Mouse (Mus musculus): ENCODE results near the gene Gprc5c. TPM values are rescaled to one million over a fixed set of nuclear protein-coding genes. Genes with fewer than 3 reads are reported as not detected.

Gprc5c gene
- total RNA-seq (2012; rRNA removed): not detected in 2 replicates
- not detected in 2 replicates for total RNA-seq (2014; rRNA removed)
- polyA plus RNA-seq (2012; ENCODE audit: insufficient read length, low read depth): not detected in 2 replicates

GRCm38 (mm10) chr11:114850452-114851268 lies at the start of gene Gprc5c:
Gprc5c (plus strand) TSS chr11:114851152.
- Histone ChIP-seq H3K4me3 (replicated peaks in 1 of 3; ENCODE audit: low read depth in 2 of 3, low read length in 2 of 3, poor library complexity in 1 of 3) (no peak within 1 kb of the TSS), H3K79me2 (replicated peaks; ENCODE audit: control insufficient read depth, extremely low read depth, insufficient read depth, poor library complexity, severe bottlenecking) (no peaks in the 10 kb centered on the region), H3K4me2 (ENCODE audit: insufficient read depth, low read depth, poor library complexity, severe bottlenecking) (no peak within 1 kb of the TSS), H3K27ac (ENCODE audit: insufficient read depth, low read depth) (no peak within 1 kb of the TSS), H3K9ac (ENCODE audit: insufficient read depth, low read depth) (no peak within 1 kb of the TSS), H3K9me3 (replicated peaks; ENCODE audit: low read length) (peaks cover 25% of the 10 kb centered on the region), H3K4me1 (ENCODE audit: control insufficient read depth in 1 of 2, insufficient read depth in 2 of 2) (peaks cover 3 to 21% of the 10 kb centered on the region in 2 experiments; a peak in 2 of 4 replicates), H3K27me3 (replicated peaks) (peaks cover 6% of the 10 kb centered on the region), H3K36me3 (replicated peaks in 1 of 2; ENCODE audit: control insufficient read depth in 1 of 2, insufficient read depth in 1 of 2, low read length in 1 of 2) (no peaks in the 10 kb centered on the region)
- TF ChIP-seq MAFK (IDR thresholded peaks at IDR 0.05; ENCODE audit: insufficient replicate concordance, low read length) (no peak), MAX (IDR thresholded peaks at IDR 0.05; ENCODE audit: low read length) (no peak), RAD21 (IDR thresholded peaks at IDR 0.05; ENCODE audit: low read depth, low read length) (no peak), E2F4 (IDR thresholded peaks at IDR 0.05; ENCODE audit: insufficient replicate concordance, low read depth, low read length) (no peak), ETS1 (conservative IDR thresholded peaks at IDR 0.05; ENCODE audit: low read depth, low read length) (no peak), MYC (IDR thresholded peaks at IDR 0.05; ENCODE audit: low read depth, low read length) (no peak), CHD2 (IDR thresholded peaks at IDR 0.05; ENCODE audit: low read length) (no peak), USF1 (IDR thresholded peaks at IDR 0.05; ENCODE audit: low read depth, low read length) (no peak), CHD1 (IDR thresholded peaks at IDR 0.05; ENCODE audit: low read depth, low read length) (no peak), UBTF (IDR thresholded peaks at IDR 0.05; ENCODE audit: low read depth, low read length) (no peak), PAX5 (IDR thresholded peaks at IDR 0.05; ENCODE audit: low read length) (no peak), IRF4 (IDR thresholded peaks at IDR 0.05; ENCODE audit: low read depth, low read length) (no peak), ZKSCAN1 (IDR thresholded peaks at IDR 0.05; ENCODE audit: borderline replicate concordance, low read depth, low read length) (no peak), ZMIZ1 (IDR thresholded peaks at IDR 0.05; ENCODE audit: low read depth, low read length) (no peak), USF2 (conservative IDR thresholded peaks at IDR 0.05; ENCODE audit: low read depth, low read length) (no peak), NRF1 (IDR thresholded peaks at IDR 0.05; ENCODE audit: low read depth, low read length) (no peak), NELFE (IDR thresholded peaks at IDR 0.05; ENCODE audit: low read depth, low read length) (no peak)
- no peak for DNase-seq (ENCODE audit: extremely low read depth)
- in situ Hi-C loops (cut with MboI; ENCODE audit: low pct_ligation_motif_present, low pct_unique_long_range_greater_than_20kb, low sequenced_read_pairs) (no loop called here), dilution Hi-C loops (cut with MboI; ENCODE audit: extremely low pct_ligation_motif_present, extremely low pct_unique_long_range_greater_than_20kb, low sequenced_read_pairs) (no loop called here)

DNA sequence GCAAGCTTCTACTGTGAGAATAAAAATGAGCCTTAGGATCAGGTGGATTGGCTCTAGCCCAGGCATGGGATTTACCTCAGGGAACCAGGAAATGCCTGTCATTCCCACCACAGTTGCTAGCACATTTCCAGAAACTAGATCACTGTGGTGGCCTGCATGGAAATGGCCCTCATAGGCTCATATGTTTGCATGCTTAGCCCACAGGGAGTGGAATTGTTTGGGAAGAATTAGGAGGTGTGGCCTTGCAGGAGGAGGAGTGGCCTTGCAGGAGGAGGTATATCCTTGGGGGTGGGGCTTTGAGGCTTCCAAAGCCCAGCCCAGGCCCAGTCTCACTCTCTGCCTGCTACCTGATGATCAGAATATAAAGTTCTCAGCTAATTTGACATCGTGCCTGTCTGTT lies 49.0 kb upstream of the Gprc5c start:
- Histone ChIP-seq H3K27ac (ENCODE audit: insufficient read depth, low read depth) (no peak overlapping the region), H3K9me3 (replicated peaks; ENCODE audit: low read length) (peaks cover 7% of the 10 kb centered on the region), H3K27me3 (replicated peaks) (peaks cover 36% of the 10 kb centered on the region), H3K9ac (ENCODE audit: insufficient read depth, low read depth) (no peak overlapping the region), H3K79me2 (replicated peaks; ENCODE audit: control insufficient read depth, extremely low read depth, insufficient read depth, poor library complexity, severe bottlenecking) (no peaks in the 10 kb centered on the region), H3K36me3 (replicated peaks in 1 of 2; ENCODE audit: control insufficient read depth in 1 of 2, insufficient read depth in 1 of 2, low read length in 1 of 2) (no peaks in the 10 kb centered on the region), H3K4me1 (ENCODE audit: control insufficient read depth in 1 of 2, insufficient read depth in 2 of 2) (peaks cover 0 to 7% of the 10 kb centered on the region in 2 experiments; a peak in 2 of 4 replicates), H3K4me2 (ENCODE audit: insufficient read depth, low read depth, poor library complexity, severe bottlenecking) (no peak overlapping the region), H3K4me3 (replicated peaks in 1 of 3; ENCODE audit: low read depth in 2 of 3, low read length in 2 of 3, poor library complexity in 1 of 3) (no peak overlapping the region)
- no peak for DNase-seq (ENCODE audit: extremely low read depth)
- TF ChIP-seq CTCF (conservative IDR thresholded peaks at IDR 0.05 in 1 of 2, IDR thresholded peaks at IDR 0.05 in 1 of 2; ENCODE audit: low read depth in 2 of 2, low read length in 2 of 2) (no peak), MEF2A (IDR thresholded peaks at IDR 0.05; ENCODE audit: borderline replicate concordance, low read depth, low read length) (no peak), KAT2A (IDR thresholded peaks at IDR 0.05; ENCODE audit: insufficient replicate concordance, low read length) (no peak), MAFK (IDR thresholded peaks at IDR 0.05; ENCODE audit: insufficient replicate concordance, low read length) (no peak), POLR2AphosphoS2 (IDR thresholded peaks at IDR 0.05; ENCODE audit: low read depth, low read length) (no peak), NRF1 (IDR thresholded peaks at IDR 0.05; ENCODE audit: low read depth, low read length) (no peak), UBTF (IDR thresholded peaks at IDR 0.05; ENCODE audit: low read depth, low read length) (no peak), MAZ (IDR thresholded peaks at IDR 0.05; ENCODE audit: low read depth, low read length) (no peak), ETS1 (conservative IDR thresholded peaks at IDR 0.05; ENCODE audit: low read depth, low read length) (no peak), TCF12 (IDR thresholded peaks at IDR 0.05; ENCODE audit: low read depth, low read length) (no peak), MYC (IDR thresholded peaks at IDR 0.05; ENCODE audit: low read depth, low read length) (no peak), ZKSCAN1 (IDR thresholded peaks at IDR 0.05; ENCODE audit: borderline replicate concordance, low read depth, low read length) (no peak), MAX (IDR thresholded peaks at IDR 0.05; ENCODE audit: low read length) (no peak), USF1 (IDR thresholded peaks at IDR 0.05; ENCODE audit: low read depth, low read length) (no peak)
- in situ Hi-C loops (cut with MboI; ENCODE audit: low pct_ligation_motif_present, low pct_unique_long_range_greater_than_20kb, low sequenced_read_pairs) (no loop called here), dilution Hi-C loops (cut with MboI; ENCODE audit: extremely low pct_ligation_motif_present, extremely low pct_unique_long_range_greater_than_20kb, low sequenced_read_pairs) (no loop called here)
